Mouse (Mus musculus) embryonic fibroblast, embryonic 13.5 days (primary cell): ENCODE results near the gene Esyt3. TPM values are rescaled to one million over a fixed set of nuclear protein-coding genes. Genes with fewer than 3 reads are reported as not detected.

ENCODE experiments used
- H3K27ac ChIP-seq: 2 replicates; pipeline ENCODE4 v1.5.1; 2012; ENCODE audit warnings: low read length, control low read depth, inconsistent platforms; ENCODE audit not compliant: insufficient read depth
- H3K4me1 ChIP-seq: 2 replicates; pipeline ENCODE4 v1.6.1; 2011; ENCODE audit warnings: low read length; ENCODE audit not compliant: control insufficient read depth, insufficient read depth
- H3K4me3 ChIP-seq: 2 replicates; pipeline ENCODE4 v1.5.1; 2011; ENCODE audit warnings: mild to moderate bottlenecking, control low read depth, low read length; ENCODE audit not compliant: insufficient read depth
- CTCF ChIP-seq: IDR thresholded peaks from 2 replicates; pipeline ENCODE4 v1.5.1; 2011; ENCODE audit warnings: mild to moderate bottlenecking, control low read depth, low read length, moderate library complexity, borderline replicate concordance; ENCODE audit not compliant: insufficient read depth
- POLR2A ChIP-seq: IDR thresholded peaks from 2 replicates; pipeline ENCODE4 v1.6.1; 2011; ENCODE audit warnings: low read depth, mild to moderate bottlenecking, control low read depth, low read length, moderate library complexity
- polyA plus RNA-seq: library from polyadenylated mRNA; stranded (reverse); fragments of >200 nt; gene quantifications from 2 replicates; pipeline ENCODE4 v1.2.4, GENCODE M21; 2011; ENCODE audit warnings: low read depth; ENCODE audit not compliant: missing spikeins, insufficient read length

The Esyt3 gene
- polyA plus RNA-seq, result 0.11 TPM in 1 of 2 replicates, not detected in the other

DNA sequence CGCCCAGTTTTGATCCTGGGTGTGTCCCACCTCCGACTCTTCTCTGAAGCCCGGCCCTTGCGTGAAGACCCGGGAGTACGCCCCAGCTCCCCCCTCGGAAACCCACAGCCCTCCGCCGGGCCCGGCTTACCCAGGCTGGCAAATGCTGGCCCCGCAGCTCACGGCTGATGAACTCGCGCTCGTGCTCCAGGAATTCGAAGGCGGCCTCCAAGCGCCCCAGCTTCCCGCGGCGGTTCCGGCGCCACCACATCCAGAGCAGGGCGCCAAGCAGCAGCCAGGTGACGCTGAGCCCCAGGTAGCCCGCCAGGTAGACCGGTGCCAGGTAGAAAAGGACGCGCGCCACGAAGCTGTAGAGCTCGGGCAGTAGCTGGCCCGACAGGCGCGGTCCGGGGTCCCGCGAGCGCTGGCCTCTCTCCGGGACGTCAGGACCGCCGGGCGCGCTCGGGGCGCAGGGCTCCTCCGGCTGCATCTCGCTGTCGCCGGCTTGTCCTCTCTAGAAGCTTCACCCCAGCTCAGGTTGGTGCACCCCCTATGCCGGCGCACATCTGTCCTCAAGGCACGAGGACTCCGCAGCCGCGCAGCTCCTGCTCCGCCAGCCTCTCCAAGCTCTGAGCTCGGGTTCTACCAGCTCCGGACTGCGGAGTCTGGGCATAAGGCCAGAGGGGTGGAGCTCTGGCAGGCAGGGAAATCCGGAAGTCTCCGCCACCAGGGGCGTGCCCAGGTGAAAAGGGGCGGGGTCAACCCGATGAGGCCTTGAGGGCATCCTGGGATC is at the start of gene Esyt3:
Gene Esyt3 (minus strand): TSS at position 637 of the 772 bp plus-strand sequence.
- TF ChIP-seq POLR2A (no peak), CTCF (no peak)
- Histone ChIP-seq H3K4me1 (0 out of 2 replicates have a peak, but pooled peaks cover 2% of the 10 kb centered on the region), H3K27ac (no peak within 1 kb of the TSS), H3K4me3 (peak within 1 kb of the TSS; percentile 22)

DNA sequence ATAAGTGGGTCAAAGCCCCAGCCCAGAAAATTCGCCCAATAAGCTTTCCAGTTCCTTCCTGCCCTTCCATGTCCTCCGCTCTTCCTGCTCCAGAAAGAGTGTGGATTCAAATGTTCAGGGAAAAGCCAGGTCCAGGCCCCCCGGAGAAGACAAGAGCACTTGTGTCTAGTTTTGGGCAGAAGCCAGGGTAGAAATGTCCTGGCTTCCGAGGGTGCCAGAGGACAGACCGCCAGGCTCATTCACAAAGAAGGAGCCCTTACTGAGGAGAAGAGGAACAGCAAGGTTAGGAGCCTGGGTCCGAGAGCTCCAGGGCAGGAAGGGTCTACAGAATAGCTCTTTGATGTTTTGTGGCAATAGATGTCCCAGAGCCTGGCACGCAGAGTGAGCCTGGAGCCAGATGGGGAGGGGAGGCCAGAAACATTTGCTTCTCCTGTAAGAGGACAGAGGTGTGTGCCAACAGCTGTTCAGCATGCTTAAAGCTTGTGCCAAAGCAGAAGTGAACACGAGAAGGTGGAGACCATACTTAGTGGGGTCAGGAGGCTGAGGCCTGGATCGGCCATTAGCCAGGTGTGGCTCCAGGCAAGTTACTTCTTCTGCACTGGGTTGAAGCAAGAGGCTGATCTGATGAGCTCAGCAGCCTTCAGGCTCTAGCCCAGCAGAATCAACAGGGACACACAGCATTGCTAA is 43.1 kb upstream of the Esyt3 start:
- no peak for TF ChIP-seq POLR2A
- no peak for TF ChIP-seq CTCF
- Histone ChIP-seq H3K4me1 (no peaks in the 10 kb centered on the region), H3K27ac (no peak overlapping the region), H3K4me3 (no peak overlapping the region)

GRCm38 (mm10) chr9:99400781-99401180 is 42.4 kb upstream of the Esyt3 start:
- Histone ChIP-seq H3K4me3 (no peak overlapping the region), H3K4me1 (peaks cover 3% of the 10 kb centered on the region; the same call in 1 of the 2 replicates), H3K27ac (no peak overlapping the region)
- TF ChIP-seq CTCF (no peak), POLR2A (no peak)

- TF ChIP-seq CTCF (no peak), POLR2A (no peak)
- peaks cover 3% of the 10 kb centered on the region; the same call in 1 of the 2 replicates for H3K4me1 ChIP-seq
- no peak overlapping the region for H3K27ac ChIP-seq
- no peak overlapping the region for H3K4me3 ChIP-seq
Observed at GRCm38 (mm10) chr9:99397056-99397815, 38.9 kb upstream of the Esyt3 start.

GRCm38 (mm10) chr9:99394366-99394765 is 36.0 kb upstream of the Esyt3 start:
- Histone ChIP-seq H3K27ac (no peak overlapping the region), H3K4me3 (no peak overlapping the region), H3K4me1 (peaks cover 3% of the 10 kb centered on the region; the same call in 1 of the 2 replicates)
- no peak for TF ChIP-seq CTCF
- TF ChIP-seq POLR2A, result no peak

GRCm38 (mm10) chr9:99393146-99393545 is 34.8 kb upstream of the Esyt3 start:
- Histone ChIP-seq H3K4me1 (peaks cover 6% of the 10 kb centered on the region; the same call in 1 of the 2 replicates), H3K27ac (no peak overlapping the region), H3K4me3 (no peak overlapping the region)
- TF ChIP-seq CTCF, result no peak

GRCm38 (mm10) chr9:99391557-99391956 is 33.2 kb upstream of the Esyt3 start:
- Histone ChIP-seq H3K4me3 (no peak overlapping the region), H3K4me1 (peaks cover 6% of the 10 kb centered on the region; the same call in 1 of the 2 replicates), H3K27ac (no peak overlapping the region)
- no peak for TF ChIP-seq POLR2A
- TF ChIP-seq CTCF, result no peak

- Histone ChIP-seq H3K4me3 (no peak overlapping the region), H3K27ac (no peak overlapping the region), H3K4me1 (peaks cover 3% of the 10 kb centered on the region; the same call in 1 of the 2 replicates)
- TF ChIP-seq CTCF (no peak), POLR2A (no peak)
Observed at GRCm38 (mm10) chr9:99390716-99391115, 32.4 kb upstream of the Esyt3 start.

DNA sequence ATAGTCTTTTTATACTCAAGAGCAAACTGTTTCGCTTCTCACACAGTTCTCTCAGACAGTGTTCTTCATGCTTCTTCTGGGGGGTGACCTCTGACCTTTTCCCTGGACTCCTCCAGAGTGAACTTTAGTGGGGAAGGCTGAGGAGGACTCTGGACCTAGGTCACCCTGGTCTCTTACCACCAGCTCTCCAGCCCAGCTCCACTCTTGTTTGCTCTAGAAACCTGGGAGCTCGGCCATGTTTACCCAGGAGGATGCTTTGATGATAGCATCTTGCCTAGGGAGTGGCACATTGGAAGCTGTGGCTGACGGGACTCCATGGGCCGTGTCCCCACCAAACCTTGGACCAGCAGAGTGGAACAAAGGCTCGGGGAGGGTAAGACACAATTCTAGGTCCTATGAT is 31.8 kb upstream of the Esyt3 start:
- no peak for TF ChIP-seq CTCF
- no peak for TF ChIP-seq POLR2A
- Histone ChIP-seq H3K27ac (no peak overlapping the region), H3K4me3 (no peak overlapping the region), H3K4me1 (peaks cover 3% of the 10 kb centered on the region; the same call in 1 of the 2 replicates)

DNA sequence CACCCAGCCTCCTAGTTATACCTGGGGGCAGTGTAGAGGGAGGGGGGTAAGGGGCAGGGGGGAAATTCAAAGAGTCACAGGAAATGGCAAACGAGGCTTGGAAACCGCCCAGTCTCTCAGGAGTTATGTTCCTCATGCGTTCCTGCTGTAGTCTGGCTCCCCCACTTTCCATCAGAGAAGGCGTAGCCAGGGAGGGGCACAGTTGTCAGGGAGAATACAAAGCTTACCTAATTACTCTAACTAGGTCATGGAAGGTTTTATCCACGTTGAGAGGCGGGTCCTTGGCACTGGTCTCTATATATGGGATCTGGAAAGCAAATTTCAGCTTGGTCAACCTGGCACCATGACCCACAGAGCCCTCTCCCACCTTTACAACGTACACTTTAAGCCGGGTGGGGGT is 31.1 kb upstream of the Esyt3 start:
- no peak for TF ChIP-seq CTCF
- no peak for TF ChIP-seq POLR2A
- peaks cover 3% of the 10 kb centered on the region; the same call in 1 of the 2 replicates for H3K4me1 ChIP-seq
- H3K27ac ChIP-seq, result no peak overlapping the region
- no peak overlapping the region for H3K4me3 ChIP-seq
